Mouse (Mus musculus): Measurements from ENCODE around the gene Mgll.

GRCm38 (mm10) chr6:88816913-88817312 lies 92.7 kb downstream of the Mgll start:
- TF ChIP-seq CTCF (IDR thresholded peaks at IDR 0.05; ENCODE audit: control insufficient read depth, insufficient read depth, low read length) (no peak), POLR2A (IDR thresholded peaks at IDR 0.05; ENCODE audit: borderline replicate concordance, control insufficient read depth, low read depth, low read length) (no peak)
